Mouse (Mus musculus) bone marrow macrophage, adult 2 months (primary cell): ENCODE measurements around the gene Cdhr2. TPM values are rescaled to one million over a fixed set of nuclear protein-coding genes. Genes with fewer than 3 reads are reported as not detected.

Experiments
- H3K27ac ChIP-seq: 2 replicates; pipeline ENCODE4 v1.5.1; 2012; ENCODE audit warnings: low read depth, low read length; ENCODE audit not compliant: insufficient read depth
- H3K4me1 ChIP-seq: 2 replicates; pipeline ENCODE4 v1.6.1; 2012; ENCODE audit warnings: low read length; ENCODE audit not compliant: control insufficient read depth, insufficient read depth
- H3K4me3 ChIP-seq: 2 replicates; pipeline ENCODE4 v1.5.1; 2012; ENCODE audit warnings: mild to moderate bottlenecking, low read length, moderate library complexity; ENCODE audit not compliant: insufficient read depth
- CTCF ChIP-seq: IDR thresholded peaks from 2 replicates; pipeline ENCODE4 v1.5.1; 2012; ENCODE audit warnings: low read depth, mild to moderate bottlenecking, low read length, moderate library complexity
- POLR2A ChIP-seq: IDR thresholded peaks from 2 replicates; pipeline ENCODE4 v1.6.1; 2012; ENCODE audit warnings: mild to moderate bottlenecking, low read depth, low read length, borderline replicate concordance
- polyA plus RNA-seq: library from polyadenylated mRNA; stranded (reverse); fragments of >200 nt; gene quantifications from 2 replicates; pipeline ENCODE4 v1.2.4, GENCODE M21; 2012; ENCODE audit not compliant: missing spikeins, insufficient read depth, insufficient read length

The Cdhr2 gene
- not detected in 2 replicates for polyA plus RNA-seq

DNA sequence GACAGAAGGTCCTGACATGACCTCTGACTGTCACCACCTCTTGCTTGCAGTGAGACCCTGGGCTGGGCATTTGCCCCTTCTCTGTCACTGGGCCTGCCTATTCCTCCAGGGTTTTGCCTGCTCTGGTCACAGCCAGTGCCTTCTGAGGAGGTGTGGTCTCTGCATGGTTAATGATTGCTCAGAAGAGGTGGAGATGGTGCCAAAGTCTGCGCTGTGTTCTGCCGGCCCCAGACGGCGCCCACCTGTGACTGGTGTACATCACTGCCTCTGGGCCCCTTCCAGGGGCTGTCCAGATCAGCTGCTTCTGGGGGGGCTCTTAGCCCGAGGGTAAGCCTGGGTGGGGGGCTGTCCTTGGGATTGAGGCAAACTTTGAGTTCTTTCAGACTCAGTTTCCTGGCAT, at the start of gene Cdhr2:
Gene Cdhr2, plus strand, starts transcription at position 219 of the 400 bp plus-strand sequence.
- Histone ChIP-seq H3K27ac (no peak within 1 kb of the TSS), H3K4me1 (peaks cover 8% of the 10 kb centered on the region), H3K4me3 (no peak within 1 kb of the TSS)
- TF ChIP-seq CTCF = no peak
- TF ChIP-seq POLR2A = no peak

DNA sequence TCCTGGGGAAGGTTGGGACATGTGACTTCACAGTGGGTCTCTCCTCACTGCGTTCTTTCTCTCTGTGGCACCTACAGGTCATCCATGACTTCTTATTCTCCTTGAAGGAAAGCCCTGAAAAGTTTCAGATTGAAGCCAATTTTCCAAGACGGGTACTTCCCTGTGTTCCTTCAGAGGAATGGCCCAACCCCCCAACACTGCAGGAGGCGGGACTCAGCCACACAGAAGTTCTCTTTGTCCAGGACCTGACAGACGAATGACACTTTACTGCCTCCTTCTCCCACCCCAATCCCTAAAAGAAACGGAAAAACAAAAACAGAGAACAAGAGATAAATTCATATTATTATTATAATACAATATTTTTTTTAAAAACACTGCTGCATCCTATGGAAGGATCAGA, 40.4 kb upstream of the Cdhr2 start:
- Histone ChIP-seq H3K27ac (no peak overlapping the region), H3K4me1 (no peaks in the 10 kb centered on the region), H3K4me3 (no peak overlapping the region)
- TF ChIP-seq CTCF = no peak
- no peak for TF ChIP-seq POLR2A

DNA sequence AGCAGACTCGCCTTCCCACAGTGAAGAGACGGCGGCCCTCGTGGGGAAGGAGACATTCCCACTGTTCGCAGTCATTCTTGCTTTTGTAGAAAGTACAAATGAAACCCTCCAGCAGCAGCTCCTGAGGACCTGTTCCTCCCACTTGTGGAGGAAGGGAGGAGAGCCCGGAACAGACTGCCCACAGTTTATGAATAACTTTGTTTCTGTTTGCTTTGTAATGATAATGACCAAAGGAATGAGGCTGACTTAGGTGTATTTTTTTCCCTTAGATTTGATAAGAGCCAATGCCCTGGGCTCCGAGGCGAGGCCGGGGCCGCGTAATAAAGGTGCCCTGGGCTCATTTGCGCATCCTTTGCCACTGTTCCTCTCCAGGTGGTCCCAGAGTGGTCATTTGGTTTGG, 39.9 kb upstream of the Cdhr2 start:
- H3K27ac ChIP-seq = no peak overlapping the region
- H3K4me3 ChIP-seq = no peak overlapping the region
- TF ChIP-seq CTCF (no peak), POLR2A (no peak)
- H3K4me1 ChIP-seq = no peaks in the 10 kb centered on the region

DNA sequence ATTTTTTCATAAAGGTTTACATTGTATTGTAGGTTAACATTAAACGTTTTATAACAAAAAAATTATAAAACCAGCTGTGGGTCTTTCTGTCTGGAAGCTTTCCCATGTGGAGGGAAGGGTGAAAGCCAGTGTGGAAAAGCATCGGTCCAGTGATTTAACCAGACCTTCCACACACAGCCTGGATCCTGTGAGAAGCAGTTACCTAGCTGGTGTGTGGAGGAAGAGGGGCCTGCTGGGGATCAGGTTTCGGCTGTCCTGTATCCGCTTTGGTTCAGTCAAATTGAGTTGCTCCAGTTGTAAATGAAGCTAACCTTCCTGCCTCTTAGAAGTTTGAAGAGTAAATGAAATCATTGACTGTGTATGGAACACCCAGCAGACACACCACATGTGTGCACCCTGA, 37.3 kb upstream of the Cdhr2 start:
- H3K4me3 ChIP-seq = no peak overlapping the region
- no peak overlapping the region for H3K27ac ChIP-seq
- TF ChIP-seq CTCF = no peak
- TF ChIP-seq POLR2A = no peak
- no peaks in the 10 kb centered on the region for H3K4me1 ChIP-seq

DNA sequence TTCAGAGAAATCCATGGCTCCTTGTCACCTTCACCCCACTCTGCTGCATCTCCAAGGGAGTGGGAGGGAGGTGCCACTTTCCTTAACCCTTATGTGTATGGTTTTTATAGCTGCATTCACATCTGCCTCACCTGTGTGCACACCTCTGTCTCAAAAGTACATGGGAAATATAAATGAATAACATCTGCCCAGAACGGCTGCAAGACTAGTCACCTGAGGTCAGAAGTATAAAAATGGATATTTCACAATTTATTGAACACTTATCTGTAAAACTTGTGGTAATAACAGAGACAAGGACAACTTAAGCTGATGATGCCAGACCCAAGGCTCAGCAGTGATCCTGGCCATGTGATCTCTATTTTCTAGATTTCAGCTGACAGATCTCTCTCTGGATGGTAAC, 36.8 kb upstream of the Cdhr2 start:
- TF ChIP-seq CTCF (no peak), POLR2A (no peak)
- Histone ChIP-seq H3K27ac (no peak overlapping the region), H3K4me3 (no peak overlapping the region), H3K4me1 (no peaks in the 10 kb centered on the region)

DNA sequence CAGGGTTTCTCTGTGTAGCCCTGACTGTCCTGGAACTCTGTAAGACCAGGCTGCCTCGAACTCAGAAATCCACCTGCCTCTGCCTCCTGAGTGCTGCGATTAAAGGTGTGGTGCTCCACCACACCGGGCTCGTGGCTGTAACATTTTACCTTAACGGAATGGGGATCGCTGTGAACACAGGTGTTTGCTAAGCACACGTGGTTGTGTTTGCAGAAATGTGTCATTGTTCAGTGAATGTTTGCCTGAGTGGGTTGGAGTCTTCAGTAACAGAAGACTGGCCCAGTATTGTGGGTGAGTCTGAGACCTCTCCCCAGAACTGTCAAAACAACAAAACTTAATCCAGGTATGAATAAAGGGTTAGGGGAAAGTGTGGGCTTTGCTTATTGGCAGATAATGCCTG, 36.2 kb upstream of the Cdhr2 start:
- Histone ChIP-seq H3K4me3 (no peak overlapping the region), H3K4me1 (no peaks in the 10 kb centered on the region), H3K27ac (no peak overlapping the region)
- TF ChIP-seq POLR2A = no peak

DNA sequence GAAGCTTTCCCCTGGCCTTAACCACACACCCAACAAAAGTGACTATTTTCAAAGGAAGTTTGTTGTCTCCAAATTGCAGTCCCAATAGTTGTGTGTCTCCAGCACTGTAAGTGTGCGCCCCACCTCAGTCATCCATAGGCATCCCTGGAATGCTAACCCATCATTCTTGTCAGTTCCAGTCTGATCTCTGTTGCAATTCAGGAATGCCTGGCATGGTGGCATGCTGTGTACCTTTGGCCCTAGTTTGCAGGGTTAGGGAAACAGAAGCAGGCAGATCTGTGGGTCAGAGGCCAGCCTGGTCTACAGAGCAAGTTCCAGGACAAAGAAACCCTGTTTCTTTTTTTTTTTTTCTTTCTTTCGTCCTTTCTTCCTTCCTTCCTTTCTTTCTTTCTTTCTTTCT, 30.8 kb upstream of the Cdhr2 start:
- no peak for TF ChIP-seq CTCF
- no peak for TF ChIP-seq POLR2A
- Histone ChIP-seq H3K4me3 (no peak overlapping the region), H3K27ac (no peak overlapping the region), H3K4me1 (no peaks in the 10 kb centered on the region)

DNA sequence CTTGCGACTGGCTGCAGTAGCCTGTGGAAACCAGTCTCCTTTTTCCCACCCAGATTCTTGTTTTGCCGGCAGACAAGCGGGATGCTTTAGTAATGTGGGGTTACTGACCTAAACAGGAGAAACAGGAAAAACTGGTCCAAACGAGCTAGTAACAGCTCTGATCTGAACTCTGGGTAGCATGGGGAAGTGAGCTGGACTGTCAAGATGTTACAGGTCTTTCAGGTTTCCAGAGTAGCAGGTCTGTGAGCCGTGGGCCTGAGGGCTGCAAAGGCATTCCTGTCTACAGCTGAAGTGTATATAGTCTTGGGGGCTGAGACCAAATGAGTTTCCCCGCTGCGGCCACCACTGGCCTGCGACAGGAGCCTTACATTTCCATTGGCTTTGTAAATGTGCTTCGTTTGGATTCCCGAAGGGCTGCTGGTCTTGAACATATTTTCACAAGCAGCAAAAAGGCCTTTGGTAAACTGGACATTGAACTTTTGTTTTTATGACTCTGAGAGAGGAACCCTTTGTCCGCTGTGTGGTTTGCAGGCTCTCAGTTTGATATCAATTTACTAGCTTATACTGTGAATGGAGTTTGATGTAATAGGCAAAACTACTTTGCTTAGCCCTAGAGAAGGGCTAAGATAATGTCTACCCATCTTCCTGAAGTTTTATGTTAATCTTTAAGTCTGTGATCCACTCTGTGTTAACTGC, 25.2 kb upstream of the Cdhr2 start:
- TF ChIP-seq POLR2A = no peak
- no peak for TF ChIP-seq CTCF
- Histone ChIP-seq H3K27ac (no peak overlapping the region), H3K4me3 (no peak overlapping the region), H3K4me1 (no peaks in the 10 kb centered on the region)

DNA sequence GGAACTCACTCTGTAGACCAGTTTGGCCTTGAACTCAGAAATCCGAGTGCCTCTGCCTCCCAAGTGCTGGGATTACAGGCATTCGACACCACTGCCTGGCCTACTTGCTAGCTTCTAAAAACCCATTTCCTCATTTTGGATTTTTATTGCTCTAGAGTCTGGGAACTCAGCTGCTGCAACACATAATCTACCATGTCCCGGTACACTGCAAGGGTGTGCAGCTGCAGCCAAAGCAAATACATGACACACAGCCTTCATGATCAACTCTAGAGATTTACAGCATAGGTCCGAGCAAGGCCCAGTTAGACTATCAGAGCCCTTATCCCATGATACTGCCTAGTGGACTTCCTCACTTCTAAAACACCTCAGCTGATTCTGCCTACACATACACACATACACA, 23.0 kb upstream of the Cdhr2 start:
- TF ChIP-seq POLR2A = no peak
- no peak for TF ChIP-seq CTCF
- Histone ChIP-seq H3K4me3 (no peak overlapping the region), H3K27ac (no peak overlapping the region), H3K4me1 (no peaks in the 10 kb centered on the region)

DNA sequence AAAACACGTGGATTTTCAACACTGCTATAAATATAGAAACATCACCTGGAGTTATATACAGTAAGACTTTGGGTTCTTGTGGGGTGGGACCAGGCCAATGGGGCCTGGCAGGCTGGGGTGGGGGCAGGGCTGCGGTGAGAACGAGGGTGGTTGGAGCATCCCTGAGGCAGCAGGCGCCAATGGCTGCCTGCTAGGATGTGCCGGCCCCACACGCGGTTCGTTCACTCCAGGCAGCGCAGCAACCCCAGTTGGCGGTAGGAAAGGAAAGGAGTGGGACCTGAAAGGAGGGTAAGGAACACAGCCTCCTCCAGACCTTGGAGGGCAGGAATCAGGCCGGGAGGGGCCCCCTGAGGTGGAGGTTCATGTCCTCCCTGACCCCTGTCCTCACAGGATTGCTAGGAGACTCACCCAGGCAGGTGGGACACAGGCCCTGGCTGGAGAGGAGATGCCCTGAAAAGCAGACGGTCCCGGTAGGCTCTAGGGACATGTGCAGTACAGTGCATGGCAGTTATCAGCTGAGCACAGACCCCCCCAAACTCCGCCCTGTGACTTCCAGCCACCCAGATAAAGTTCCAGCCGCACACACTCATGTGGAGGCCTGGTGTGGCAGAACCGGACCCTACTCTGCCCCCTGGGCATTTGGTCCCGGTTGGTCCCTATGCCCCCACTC, 20.9 kb upstream of the Cdhr2 start:
- no peak overlapping the region for H3K27ac ChIP-seq
- no peak overlapping the region for H3K4me3 ChIP-seq
- no peak for TF ChIP-seq POLR2A
- TF ChIP-seq CTCF = no peak
- peaks cover 8% of the 10 kb centered on the region for H3K4me1 ChIP-seq

DNA sequence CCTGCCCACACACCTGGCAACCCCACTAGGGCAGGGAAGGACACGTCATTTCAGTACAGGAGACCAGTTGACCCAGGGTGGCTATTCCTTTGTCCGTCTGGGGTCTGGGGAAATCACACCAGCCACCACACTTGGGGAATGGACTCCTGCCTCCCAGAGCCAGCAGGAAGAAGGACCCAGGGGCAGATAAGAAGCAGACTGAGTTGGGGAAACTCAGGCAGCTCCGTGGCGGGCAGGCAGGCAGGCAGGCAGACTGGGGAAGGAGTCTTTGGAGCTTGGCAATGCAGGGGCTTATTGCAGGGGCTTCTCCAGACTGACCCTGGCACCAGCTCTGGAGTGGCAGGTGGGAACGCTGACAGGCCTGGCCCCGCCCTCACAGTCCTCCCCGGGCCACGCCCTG, 20.0 kb upstream of the Cdhr2 start:
- Histone ChIP-seq H3K4me1 (peaks cover 13% of the 10 kb centered on the region), H3K27ac (no peak overlapping the region), H3K4me3 (no peak overlapping the region)
- no peak for TF ChIP-seq POLR2A
- no peak for TF ChIP-seq CTCF
